Mouse (Mus musculus): ENCODE measurements at regions not wholly inside any gene's neighbourhood (a gene's known extent, or its start where the extent isn't known, plus 50 kb on each side); places are given as distances from the start of the nearest gene placed in this dataset.

GRCm38 (mm10) chr5:119370481-119370880 is 300.0 kb upstream of the Tbx3 start:
- Histone ChIP-seq H3K4me1 (no peaks in the 10 kb centered on the region; the same call in 1 of the 2 replicates), H3K36me3 (no peaks in the 10 kb centered on the region), H3K4me3 (no peak overlapping the region), H3K27me3 (ENCODE audit: insufficient read depth, poor library complexity, severe bottlenecking) (peaks cover 8% of the 10 kb centered on the region; the same call in 1 of the 2 replicates), H3K27ac (no peak overlapping the region), H3K9me3 (no peaks in the 10 kb centered on the region)
- DNase-seq (ENCODE audit: low spot score) = no peak
- whole genome bisulfite sequencing = 81% methylated on average over 12 of the region's 12 CpGs

- Histone ChIP-seq H3K9me3 (no peaks in the 10 kb centered on the region), H3K27ac (no peak overlapping the region), H3K27me3 (ENCODE audit: insufficient read depth, poor library complexity, severe bottlenecking) (peaks cover 8% of the 10 kb centered on the region; the same call in 1 of the 2 replicates), H3K4me1 (no peaks in the 10 kb centered on the region; the same call in 1 of the 2 replicates), H3K36me3 (no peaks in the 10 kb centered on the region), H3K4me3 (no peak overlapping the region)
- DNase-seq (ENCODE audit: low spot score) = no peak
- WGBS = 36% methylated on average over 16 of the region's 16 CpGs
Observed at GRCm38 (mm10) chr5:119370931-119371330, 299.5 kb upstream of the Tbx3 start.

GRCm38 (mm10) chr5:119373774-119374700 is 296.4 kb upstream of the Tbx3 start:
- DNase-seq (ENCODE audit: low spot score) = no peak
- H3K4me3 ChIP-seq = no peak overlapping the region
- H3K36me3 ChIP-seq = no peaks in the 10 kb centered on the region
- peaks cover 6% of the 10 kb centered on the region for H3K4me1 ChIP-seq
- no peak overlapping the region for H3K27ac ChIP-seq
- H3K27me3 ChIP-seq (ENCODE audit: insufficient read depth, poor library complexity, severe bottlenecking) = peaks cover 25% of the 10 kb centered on the region
- 83% methylated on average over 24 of the region's 24 CpGs for WGBS
- H3K9me3 ChIP-seq = no peaks in the 10 kb centered on the region

DNA sequence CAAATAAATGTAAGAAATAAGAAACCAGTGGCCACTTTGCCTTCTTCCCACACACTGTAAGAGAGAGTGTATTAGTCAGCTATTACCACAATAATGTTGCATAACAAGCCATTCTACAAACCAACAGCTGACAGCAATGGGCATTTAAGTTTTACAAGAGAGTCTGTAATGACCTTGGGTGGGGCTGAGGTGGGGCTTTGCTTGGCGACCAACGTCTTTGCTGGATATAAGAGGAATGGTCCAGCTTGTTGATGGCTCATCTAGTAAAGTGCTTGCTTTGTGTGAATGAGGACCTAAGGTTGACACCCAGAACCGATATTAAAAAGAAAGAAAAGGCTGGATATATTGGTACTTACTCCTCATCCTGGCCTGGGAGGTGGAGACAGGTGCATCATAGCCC is 295.6 kb upstream of the Tbx3 start:
- WGBS = 85% methylated on average over 3 of the region's 3 CpGs
- no peaks in the 10 kb centered on the region for H3K9me3 ChIP-seq
- no peak overlapping the region for H3K27ac ChIP-seq
- peaks cover 25% of the 10 kb centered on the region for H3K27me3 ChIP-seq (ENCODE audit: insufficient read depth, poor library complexity, severe bottlenecking)
- H3K36me3 ChIP-seq = no peaks in the 10 kb centered on the region
- DNase-seq (ENCODE audit: low spot score) = no peak
- peaks cover 7% of the 10 kb centered on the region for H3K4me1 ChIP-seq
- no peak overlapping the region for H3K4me3 ChIP-seq

DNA sequence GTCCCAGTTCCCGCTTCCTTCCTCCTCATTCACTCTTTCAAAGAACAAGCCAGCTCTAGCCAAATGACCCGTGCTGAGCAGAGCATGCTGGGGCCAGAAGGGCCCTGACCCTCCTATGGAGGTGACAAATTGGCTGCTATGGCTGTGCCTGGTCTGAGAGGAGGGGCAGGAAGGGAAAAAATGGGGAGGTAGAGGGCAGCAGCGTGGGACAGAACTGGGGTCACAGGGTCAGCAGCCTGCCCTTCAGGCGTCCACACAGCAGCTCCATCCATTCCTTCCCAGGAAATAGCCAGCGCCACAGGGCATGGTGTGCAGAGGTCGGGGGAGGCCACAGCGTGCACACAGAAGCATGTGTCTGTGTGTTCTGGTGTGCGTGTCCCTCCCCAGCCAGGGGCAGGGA is 292.2 kb upstream of the Tbx3 start:
- H3K27ac ChIP-seq = no peak overlapping the region
- H3K4me1 ChIP-seq = peaks cover 15% of the 10 kb centered on the region
- H3K4me3 ChIP-seq = no peak overlapping the region
- 43% methylated on average over 8 of the region's 8 CpGs for WGBS
- no peaks in the 10 kb centered on the region for H3K9me3 ChIP-seq
- DNase-seq (ENCODE audit: low spot score) = no peak
- peaks cover 17% of the 10 kb centered on the region for H3K27me3 ChIP-seq (ENCODE audit: insufficient read depth, poor library complexity, severe bottlenecking)
- no peaks in the 10 kb centered on the region for H3K36me3 ChIP-seq

GRCm38 (mm10) chr5:119379915-119380432 is 290.5 kb upstream of the Tbx3 start:
- H3K27ac ChIP-seq = no peak overlapping the region
- no peaks in the 10 kb centered on the region for H3K36me3 ChIP-seq
- no peak for DNase-seq (ENCODE audit: low spot score)
- 63% methylated on average over 6 of the region's 6 CpGs for WGBS
- H3K4me3 ChIP-seq = no peak overlapping the region
- peaks cover 17% of the 10 kb centered on the region for H3K27me3 ChIP-seq (ENCODE audit: insufficient read depth, poor library complexity, severe bottlenecking)
- peaks cover 15% of the 10 kb centered on the region for H3K4me1 ChIP-seq
- no peaks in the 10 kb centered on the region for H3K9me3 ChIP-seq

DNA sequence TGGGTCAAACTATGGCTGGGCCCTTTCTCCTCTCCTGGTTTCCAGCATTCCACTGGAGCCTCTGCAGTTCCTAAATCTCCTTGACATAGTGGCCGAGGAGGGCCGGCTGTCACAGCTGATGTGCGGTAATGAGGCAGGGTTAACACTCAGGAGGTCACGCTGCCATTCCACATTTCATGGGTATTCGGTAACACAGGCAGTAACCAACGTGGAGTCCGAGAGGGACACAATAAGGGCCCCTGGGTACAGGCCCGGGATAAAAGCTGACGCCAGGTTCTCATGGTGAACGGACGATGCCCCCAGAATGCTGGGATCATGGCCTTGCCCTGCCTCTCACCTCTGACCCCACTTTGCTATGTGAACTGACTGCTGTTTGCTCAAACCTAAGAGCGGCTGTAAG is 289.0 kb upstream of the Tbx3 start:
- Histone ChIP-seq H3K4me1 (peaks cover 15% of the 10 kb centered on the region), H3K36me3 (no peaks in the 10 kb centered on the region), H3K27me3 (ENCODE audit: insufficient read depth, poor library complexity, severe bottlenecking) (peaks cover 16% of the 10 kb centered on the region), H3K9me3 (no peaks in the 10 kb centered on the region), H3K27ac (no peak overlapping the region), H3K4me3 (no peak overlapping the region)
- no peak for DNase-seq (ENCODE audit: low spot score)
- WGBS = 80% methylated on average over 12 of the region's 12 CpGs

- WGBS = 80% methylated on average over 10 of the region's 10 CpGs
- H3K4me1 ChIP-seq = peaks cover 2% of the 10 kb centered on the region
- H3K36me3 ChIP-seq = no peaks in the 10 kb centered on the region
Observed at GRCm38 (mm10) chr5:119385506-119385905, 285.0 kb upstream of the Tbx3 start.

DNA sequence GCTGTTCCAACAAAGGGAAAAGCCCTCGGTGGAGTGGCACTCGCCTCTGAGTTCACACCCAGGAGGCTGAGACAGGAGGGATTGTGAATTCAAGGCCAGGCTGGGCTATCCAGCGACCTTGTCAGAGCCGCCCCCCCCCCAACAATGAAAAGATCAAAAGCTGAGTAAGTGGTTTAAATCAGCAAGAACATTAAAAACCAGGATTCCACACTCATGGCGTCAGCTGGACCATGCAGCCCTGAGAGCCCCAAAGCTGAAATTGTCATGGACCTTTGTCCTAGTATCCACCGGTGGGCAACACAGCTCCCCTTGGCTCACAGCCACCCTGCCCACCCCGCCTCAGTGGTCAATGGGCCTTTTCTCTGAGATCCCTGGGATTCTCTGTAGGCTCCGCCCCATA is 283.6 kb upstream of the Tbx3 start:
- Histone ChIP-seq H3K27me3 (ENCODE audit: insufficient read depth, poor library complexity, severe bottlenecking) (0 out of 2 replicates have a peak, but pooled peaks cover 9% of the 10 kb centered on the region), H3K27ac (no peak overlapping the region), H3K36me3 (no peaks in the 10 kb centered on the region), H3K4me1 (no peaks in the 10 kb centered on the region), H3K4me3 (no peak overlapping the region), H3K9me3 (no peaks in the 10 kb centered on the region)
- no peak for DNase-seq (ENCODE audit: low spot score)
- 79% methylated on average over 8 of the region's 8 CpGs for WGBS

More at GRCm38 (mm10) chr5:119385506-119385905, 285.0 kb upstream of the Tbx3 start:
- Histone ChIP-seq H3K9me3 (no peaks in the 10 kb centered on the region), H3K27ac (no peak overlapping the region), H3K27me3 (ENCODE audit: insufficient read depth, poor library complexity, severe bottlenecking) (0 out of 2 replicates have a peak, but pooled peaks cover 9% of the 10 kb centered on the region), H3K4me3 (no peak overlapping the region)
- no peak for DNase-seq (ENCODE audit: low spot score)

DNA sequence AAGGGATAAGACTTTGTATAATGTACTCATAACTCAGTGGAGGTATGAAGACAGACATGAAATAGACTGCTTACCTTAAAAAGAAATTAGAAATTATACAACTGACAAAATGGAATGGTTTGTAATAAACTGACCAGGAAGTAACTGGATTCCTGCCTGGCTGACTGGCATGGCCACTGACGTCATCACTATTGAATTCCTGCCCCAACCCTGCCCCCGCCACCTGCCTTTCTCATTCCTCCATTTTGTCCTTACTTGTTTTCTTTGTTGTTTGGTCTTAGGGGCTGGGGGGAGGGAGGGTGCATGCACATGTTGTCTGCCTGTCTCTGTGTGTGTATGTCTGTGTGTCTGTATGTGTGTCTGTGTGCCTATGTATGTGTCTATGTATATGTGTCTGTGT is 283.2 kb upstream of the Tbx3 start:
- Histone ChIP-seq H3K27me3 (ENCODE audit: insufficient read depth, poor library complexity, severe bottlenecking) (0 out of 2 replicates have a peak, but pooled peaks cover 9% of the 10 kb centered on the region), H3K36me3 (no peaks in the 10 kb centered on the region), H3K27ac (no peak overlapping the region), H3K4me1 (no peaks in the 10 kb centered on the region), H3K9me3 (no peaks in the 10 kb centered on the region), H3K4me3 (no peak overlapping the region)
- WGBS = 78% methylated on average over 2 of the region's 2 CpGs
- no peak for DNase-seq (ENCODE audit: low spot score)

DNA sequence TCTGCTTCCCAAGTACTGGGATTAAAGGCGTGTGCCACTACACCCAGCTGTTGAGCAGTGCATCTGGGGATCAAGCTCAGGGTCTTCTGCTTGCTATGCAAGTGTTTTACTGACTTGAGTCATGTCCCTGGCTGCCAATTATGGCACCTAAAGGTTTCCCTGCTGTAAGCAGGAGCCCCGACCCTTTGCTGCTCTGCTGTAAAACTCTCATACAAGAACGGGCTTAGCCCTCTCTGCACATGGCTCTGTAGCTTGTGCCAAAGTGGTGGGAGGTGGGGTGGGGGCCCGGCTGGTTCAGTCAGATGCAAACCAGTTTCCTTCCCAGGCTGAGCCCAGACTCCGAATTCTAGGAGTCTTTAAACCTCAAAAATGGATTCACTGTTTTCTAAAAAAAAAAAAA is 281.6 kb upstream of the Tbx3 start:
- H3K36me3 ChIP-seq = no peaks in the 10 kb centered on the region
- H3K27me3 ChIP-seq (ENCODE audit: insufficient read depth, poor library complexity, severe bottlenecking) = 0 out of 2 replicates have a peak, but pooled peaks cover 9% of the 10 kb centered on the region

GRCm38 (mm10) chr5:119389384-119389783 is 281.1 kb upstream of the Tbx3 start:
- Histone ChIP-seq H3K27me3 (ENCODE audit: insufficient read depth, poor library complexity, severe bottlenecking) (0 out of 2 replicates have a peak, but pooled peaks cover 9% of the 10 kb centered on the region), H3K4me3 (no peak overlapping the region), H3K27ac (no peak overlapping the region), H3K4me1 (no peaks in the 10 kb centered on the region), H3K9me3 (no peaks in the 10 kb centered on the region), H3K36me3 (no peaks in the 10 kb centered on the region)
- no peak for DNase-seq (ENCODE audit: low spot score)
- 88% methylated on average over 9 of the region's 9 CpGs for WGBS

More for the DNA sequence above, 281.6 kb upstream of the Tbx3 start:
- DNase-seq (ENCODE audit: low spot score) = no peak
- H3K4me1 ChIP-seq = no peaks in the 10 kb centered on the region
- WGBS = 71% methylated on average over 5 of the region's 5 CpGs
- no peak overlapping the region for H3K4me3 ChIP-seq
- no peak overlapping the region for H3K27ac ChIP-seq
- no peaks in the 10 kb centered on the region for H3K9me3 ChIP-seq

DNA sequence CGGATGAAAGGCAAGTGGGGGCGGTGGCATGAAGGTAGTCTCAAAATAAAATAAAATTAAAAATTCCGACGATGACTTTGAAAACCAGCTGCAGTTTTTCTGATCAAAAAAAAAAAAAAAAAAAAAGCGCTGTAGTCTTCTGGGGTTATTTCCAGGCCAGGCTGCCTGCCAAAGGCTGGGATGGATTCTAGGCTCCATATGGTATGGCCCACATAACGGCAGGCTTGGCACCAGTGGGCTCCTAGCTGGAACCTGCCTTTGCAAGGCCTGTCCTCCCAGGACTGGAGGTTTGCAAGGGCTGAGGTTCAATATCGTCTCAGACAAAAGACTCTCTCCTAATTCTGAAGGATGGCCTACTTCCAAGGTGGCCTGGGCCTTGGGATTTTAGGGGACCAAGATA is 280.6 kb upstream of the Tbx3 start:
- DNase-seq (ENCODE audit: low spot score) = no peak

More for the DNA sequence above, 280.6 kb upstream of the Tbx3 start:
- Histone ChIP-seq H3K4me3 (no peak overlapping the region), H3K9me3 (no peaks in the 10 kb centered on the region), H3K27ac (no peak overlapping the region), H3K36me3 (no peaks in the 10 kb centered on the region), H3K27me3 (ENCODE audit: insufficient read depth, poor library complexity, severe bottlenecking) (0 out of 2 replicates have a peak, but pooled peaks cover 9% of the 10 kb centered on the region), H3K4me1 (no peaks in the 10 kb centered on the region)
- 88% methylated on average over 7 of the region's 7 CpGs for WGBS

All from heart, embryonic 10.5 days (tissue).